Mouse (Mus musculus) CD4-positive helper T cell, adult 2 months (primary cell): ENCODE results near the gene Fut11.
A peak's percentile ranks its signal among the peaks of the same experiment; 100 is the strongest.

Experiments used
- DNase-seq: peaks from one replicate; pipeline ENCODE4 v3.0.0-alpha.2; 2012; ENCODE audit warnings: low read depth, missing footprints, low spot score

Gene Fut11

GRCm38 (mm10) chr14:20694884-20695760, at the start of gene Fut11:
Gene Fut11, plus strand, starts transcription at chr14:20694968.
- DNase-seq = peak; percentile 95

GRCm38 (mm10) chr14:20645547-20645946, 49.2 kb upstream of the Fut11 start:
- no peak for DNase-seq

GRCm38 (mm10) chr14:20646381-20646780, 48.4 kb upstream of the Fut11 start:
- no peak for DNase-seq

- DNase-seq = no peak
These were observed 43.8 kb upstream of the Fut11 start for GRCm38 (mm10) chr14:20651000-20651399.

- DNase-seq = no peak
These were observed 43.0 kb upstream of the Fut11 start for GRCm38 (mm10) chr14:20651722-20652256.

GRCm38 (mm10) chr14:20654690-20655421, 39.9 kb upstream of the Fut11 start:
- DNase-seq = no peak

DNA sequence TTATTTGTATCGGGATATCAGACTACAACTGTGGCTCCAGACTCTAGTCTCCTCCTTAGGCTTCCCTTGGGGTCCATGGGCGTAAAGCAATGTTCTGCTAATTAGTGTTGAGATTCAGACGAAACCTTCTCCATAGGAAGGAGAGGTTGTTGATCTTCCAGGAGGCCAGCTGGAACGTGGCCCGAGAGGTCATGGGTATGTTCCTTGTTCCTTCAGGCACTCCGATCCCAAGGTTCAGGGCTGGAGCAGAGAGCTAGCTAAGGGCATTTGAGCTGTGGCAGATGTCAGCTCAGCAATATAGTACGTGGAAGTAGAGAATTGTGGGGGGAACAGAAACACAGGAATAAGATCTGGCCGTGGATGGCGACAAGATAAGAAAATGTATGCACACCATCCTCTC, 39.0 kb upstream of the Fut11 start:
- no peak for DNase-seq

DNA sequence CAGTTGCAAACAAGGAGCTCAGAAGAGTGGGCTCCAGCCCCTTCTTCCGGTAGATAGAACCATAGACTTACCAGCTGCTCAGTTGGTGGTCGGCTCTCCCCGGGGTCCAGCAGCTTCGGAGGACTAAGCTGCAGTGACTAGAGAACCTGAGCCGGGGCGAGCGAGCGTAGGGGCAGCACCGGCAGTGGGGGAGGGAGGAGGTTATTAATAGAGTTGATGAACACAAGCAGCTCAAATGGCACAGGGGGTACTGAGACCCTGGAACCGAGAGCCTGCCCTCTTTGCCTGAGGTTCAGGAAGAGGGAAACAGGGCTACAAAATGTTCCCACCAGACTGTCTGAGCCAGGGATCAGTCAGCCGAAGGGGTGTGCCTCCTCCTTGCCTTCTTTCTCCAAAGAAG, 38.4 kb upstream of the Fut11 start, which contains the start of gene Myoz1:
Myoz1 (minus strand) TSS at position 180 of the 400 bp plus-strand sequence.
- DNase-seq = no peak

- DNase-seq = peak; percentile 52
These were observed 36.4 kb upstream of the Fut11 start for GRCm38 (mm10) chr14:20658326-20658725.

DNA sequence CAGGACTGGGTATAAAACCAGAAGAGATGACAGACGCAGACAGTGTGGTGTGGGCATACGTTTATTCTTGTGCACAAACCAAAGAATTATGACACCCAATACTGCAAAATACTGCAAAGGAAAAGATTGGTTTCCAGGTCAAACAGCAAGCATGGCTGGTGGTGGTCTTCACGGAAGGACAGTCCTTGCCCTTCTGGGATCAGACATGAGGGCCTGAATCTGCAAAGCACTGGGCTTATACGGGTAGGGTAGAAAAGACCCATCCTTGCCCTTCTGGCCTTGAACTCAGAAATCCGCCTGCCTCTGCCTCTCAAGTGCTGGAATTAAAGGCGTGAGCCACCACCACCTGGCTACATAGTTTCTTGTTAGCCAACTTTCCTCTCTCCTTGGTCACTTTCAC, 35.9 kb upstream of the Fut11 start:
- no peak for DNase-seq

DNA sequence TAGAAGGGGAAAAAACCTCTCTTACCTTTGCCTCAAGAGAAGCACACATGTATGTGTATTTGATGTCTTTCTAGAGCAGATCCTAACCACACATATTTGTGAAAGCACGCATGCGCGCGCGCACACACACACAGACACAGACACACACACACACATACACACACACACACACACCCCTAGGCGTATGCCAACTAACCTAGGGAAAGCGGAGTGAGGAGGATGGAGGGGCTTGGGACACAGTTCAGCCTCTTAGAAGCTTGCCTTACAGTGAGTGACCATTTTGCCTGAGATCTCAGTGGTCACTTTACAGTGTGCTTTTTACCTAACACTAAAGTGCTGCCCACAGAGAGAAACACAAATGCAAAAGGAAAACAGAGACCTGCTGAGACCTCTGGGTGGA, 35.1 kb upstream of the Fut11 start:
- DNase-seq = no peak

DNA sequence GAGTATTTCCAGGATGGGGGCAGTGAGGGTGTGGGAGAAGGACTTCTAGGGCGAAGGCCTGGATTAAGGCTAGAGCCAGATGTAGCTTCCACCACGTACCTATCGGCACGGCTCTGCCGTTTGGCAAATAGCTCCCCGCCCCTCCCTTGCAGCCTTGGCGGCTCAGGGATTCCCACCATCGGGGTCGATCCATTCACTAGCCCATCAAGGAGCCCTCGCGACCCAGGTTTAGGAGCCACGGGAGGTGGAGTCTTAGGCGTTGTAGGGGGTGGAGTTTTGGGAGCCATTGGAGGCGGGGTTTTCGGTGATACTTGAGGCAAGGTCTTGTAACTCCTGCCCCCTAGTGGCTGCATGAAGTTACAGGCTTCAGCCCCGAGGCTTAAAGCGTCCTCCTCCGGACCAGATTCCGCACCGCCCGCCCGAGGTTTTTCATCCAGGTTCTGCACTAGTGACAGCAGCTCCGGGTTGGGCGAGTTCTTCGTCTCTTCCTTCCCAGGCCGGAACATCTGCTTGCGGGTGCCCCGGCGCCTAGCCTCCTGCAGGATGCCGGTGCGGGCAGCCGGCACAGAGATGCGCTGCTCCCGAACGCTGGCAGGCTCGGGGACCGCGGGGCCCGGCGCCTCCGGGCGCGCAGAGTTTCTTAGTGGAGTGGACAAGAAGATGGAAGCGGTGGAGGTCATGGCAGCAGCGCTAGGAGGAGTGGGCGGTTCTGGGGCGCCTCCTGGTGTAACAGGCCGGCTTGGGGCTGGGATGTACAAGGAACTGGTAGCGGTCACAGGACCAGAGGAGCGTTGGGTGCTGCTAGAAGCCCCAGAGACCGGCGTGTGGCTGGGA, 33.7 kb upstream of the Fut11 start:
- DNase-seq = peak; percentile 94

- DNase-seq = no peak
These were observed 33.0 kb upstream of the Fut11 start for GRCm38 (mm10) chr14:20661661-20662331.

GRCm38 (mm10) chr14:20662740-20663139, 32.0 kb upstream of the Fut11 start:
- DNase-seq = no peak

GRCm38 (mm10) chr14:20663601-20664000, 31.2 kb upstream of the Fut11 start:
- DNase-seq = no peak

DNA sequence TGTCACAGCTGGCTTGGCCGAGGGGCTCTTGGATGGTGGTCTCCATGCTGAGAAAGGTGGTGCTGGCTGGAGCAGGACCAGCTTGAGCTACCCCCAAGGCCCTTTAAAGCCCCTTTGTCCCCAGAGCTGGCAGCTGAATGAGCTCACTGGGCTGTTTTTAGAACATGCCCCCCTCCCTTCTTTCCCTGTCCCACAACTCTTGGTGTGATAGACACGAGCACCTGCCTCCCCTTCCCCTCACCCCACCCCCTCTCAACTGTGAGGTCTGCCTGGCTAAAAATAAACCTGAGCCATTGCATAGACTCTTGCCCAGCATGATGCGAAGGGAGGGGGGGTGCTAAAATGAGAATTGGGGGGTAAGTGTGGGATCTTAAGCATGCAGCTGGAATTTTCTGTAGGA, 30.3 kb upstream of the Fut11 start:
- DNase-seq = no peak

DNA sequence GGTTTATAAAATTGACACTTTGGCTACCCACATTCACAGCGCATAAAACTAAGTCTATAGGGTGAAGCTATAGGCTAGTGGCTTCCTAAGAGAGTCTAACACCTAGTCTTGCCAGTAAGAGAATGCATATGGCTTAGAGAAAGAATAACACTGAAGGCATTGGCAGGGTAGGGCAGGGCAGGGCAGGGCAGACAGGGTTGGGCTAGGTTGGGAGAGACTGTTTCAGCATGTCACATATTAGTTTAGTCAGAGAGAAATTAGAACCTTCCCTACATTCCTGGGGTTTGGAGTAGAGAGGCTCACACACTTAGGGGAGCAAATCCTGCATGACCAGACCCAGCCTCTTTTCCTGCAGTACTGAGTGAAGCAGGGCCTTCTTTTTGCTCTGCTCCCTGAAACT, 27.3 kb upstream of the Fut11 start:
- DNase-seq = no peak

DNA sequence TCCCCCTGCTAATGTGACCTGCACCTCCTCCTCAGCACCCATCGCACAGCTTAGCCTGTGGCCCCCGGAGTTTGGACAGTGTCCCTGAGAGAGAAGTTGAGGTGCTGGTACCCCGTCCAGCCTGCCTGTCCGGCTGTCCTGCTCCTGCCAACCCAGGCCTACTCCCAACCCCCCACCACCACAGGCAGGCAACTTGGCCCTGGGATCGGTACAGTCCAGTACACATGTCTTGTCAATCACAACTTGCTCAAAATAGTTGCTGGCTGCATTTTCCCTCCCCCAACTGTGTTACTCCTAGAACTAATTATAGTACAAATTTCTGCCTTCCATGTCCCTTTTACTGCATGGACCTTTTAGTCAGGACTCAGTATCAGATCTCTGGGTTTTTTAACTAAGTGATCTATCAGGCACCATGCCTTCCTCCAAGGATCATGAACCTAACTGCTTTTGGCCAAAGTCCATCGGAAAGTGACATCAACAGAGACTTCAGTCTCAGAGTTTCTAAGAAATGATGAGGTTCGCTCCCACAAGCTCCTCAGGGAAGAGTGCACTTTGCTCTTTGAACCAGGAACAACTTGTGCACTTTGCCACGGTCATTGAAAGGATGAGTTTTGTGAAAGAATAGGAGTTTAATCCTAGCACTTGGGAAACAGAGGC, 26.5 kb upstream of the Fut11 start, which contains the start of gene Synpo2l:
Synpo2l (minus strand) TSS at position 201 of the 657 bp plus-strand sequence.
- no peak for DNase-seq

GRCm38 (mm10) chr14:20672990-20673389, 21.8 kb upstream of the Fut11 start:
- DNase-seq = peak; percentile 68

DNA sequence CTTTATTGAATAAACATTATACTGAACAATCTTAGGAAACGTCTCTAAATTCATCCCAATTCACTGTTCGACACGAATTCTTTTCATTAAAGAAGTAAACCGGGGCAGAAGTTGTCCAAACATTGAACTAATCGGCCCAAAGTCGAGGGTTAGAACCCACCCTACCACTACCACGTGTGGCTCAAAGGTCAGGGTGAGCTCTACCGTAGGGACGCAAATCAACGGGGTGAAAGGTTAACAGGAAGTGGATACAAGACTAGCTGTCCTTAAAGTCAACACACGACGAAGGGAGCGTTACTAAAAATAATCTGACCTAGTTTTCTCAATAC, 21.1 kb upstream of the Fut11 start:
- DNase-seq = no peak
